Comparison of ENCODE assay signal across 8 mouse cellular contexts in genomic region chr7:96151277-96151676, GRCm38 (mm10). TPM values are rescaled to one million over a fixed set of nuclear protein-coding genes. Genes with fewer than 3 reads are reported as not detected.
A peak's percentile ranks its signal among the peaks of the same experiment; 100 is the strongest.
DNase-seq lines count a peak whose midpoint lies in the region; ATAC-seq and TF ChIP-seq lines count a peak whose summit lies in the region.

No protein-coding gene starts in this region.

- WGBS in forebrain, embryonic 10.5 days: 43% methylated on average over 3 of the region's 3 CpGs
- 55% methylated on average over 3 of the region's 3 CpGs for WGBS in forebrain, embryonic 13.5 days

- TF ChIP-seq POLR2A in ES-Bruce4 (IDR thresholded peaks at IDR 0.05; ENCODE audit: insufficient read depth, low read length): no peak

- intact Hi-C loops in heart, postnatal 10 days (cut with DNase I): loop anchor here (5.0 kb wide), 1 partner anchor 761 kb away; no protein-coding TSS in a partner anchor
- intact Hi-C loops in left cerebral cortex, postnatal 36 days (cut with DNase I): no loop called here

- no peaks in the 10 kb centered on the region; the same call in 1 of the 2 replicates for H3K9me3 ChIP-seq in forebrain, embryonic 10.5 days
- no peaks in the 10 kb centered on the region for H3K9me3 ChIP-seq in forebrain, embryonic 13.5 days (replicated peaks)
- H3K9me3 ChIP-seq in ES-Bruce4 (replicated peaks; ENCODE audit: control insufficient read depth, insufficient read depth, low read length, poor library complexity, severe bottlenecking): peaks cover 3% of the 10 kb centered on the region

- H3K4me1 ChIP-seq in forebrain, embryonic 10.5 days: peaks cover 25% of the 10 kb centered on the region
- peaks cover 14% of the 10 kb centered on the region for H3K4me1 ChIP-seq in forebrain, embryonic 13.5 days
- H3K4me1 ChIP-seq in ES-Bruce4 (ENCODE audit: control insufficient read depth, insufficient read depth, low read length): no peaks in the 10 kb centered on the region

- peaks cover 79% of the 10 kb centered on the region for H3K27me3 ChIP-seq in forebrain, embryonic 10.5 days (ENCODE audit: poor library complexity, severe bottlenecking)
- H3K27me3 ChIP-seq in forebrain, embryonic 13.5 days: no peaks in the 10 kb centered on the region
- no peaks in the 10 kb centered on the region for H3K27me3 ChIP-seq in ES-Bruce4 (ENCODE audit: control insufficient read depth, insufficient read depth, low read length, poor library complexity, severe bottlenecking)

- H3K4me3 ChIP-seq in forebrain, embryonic 10.5 days: no peak overlapping the region
- no peak overlapping the region for H3K4me3 ChIP-seq in forebrain, embryonic 13.5 days
- H3K4me3 ChIP-seq in ES-Bruce4 (ENCODE audit: low read depth, low read length): no peak overlapping the region

- no peak overlapping the region for H3K9ac ChIP-seq in forebrain, embryonic 13.5 days
- no peak overlapping the region for H3K9ac ChIP-seq in ES-Bruce4 (ENCODE audit: low read depth, poor library complexity, severe bottlenecking)

- H3K36me3 ChIP-seq in forebrain, embryonic 10.5 days (replicated peaks): no peaks in the 10 kb centered on the region
- H3K36me3 ChIP-seq in forebrain, embryonic 13.5 days (ENCODE audit: poor library complexity, severe bottlenecking): no peaks in the 10 kb centered on the region
- H3K36me3 ChIP-seq in ES-Bruce4 (ENCODE audit: control insufficient read depth, insufficient read depth, low read length, poor library complexity, severe bottlenecking): no peaks in the 10 kb centered on the region

- TF ChIP-seq EP300 in ES-Bruce4 (IDR thresholded peaks at IDR 0.05; ENCODE audit: insufficient read depth, low read depth, low read length): no peak

- H3K27ac ChIP-seq in forebrain, embryonic 10.5 days: no peak overlapping the region
- no peak overlapping the region for H3K27ac ChIP-seq in forebrain, embryonic 13.5 days
- H3K27ac ChIP-seq in ES-Bruce4 (ENCODE audit: insufficient read depth, low read length): no peak overlapping the region

- peak; percentile 44 for DNase-seq in forebrain, embryonic 10.5 days (ENCODE audit: extremely low spot score, low spot score)
- peak; percentile 11 for DNase-seq in cerebellum, adult 9-11 months
- peak; percentile 42 to 63 for DNase-seq in heart, postnatal 10 days
- DNase-seq in left cerebral cortex, postnatal 36 days (ENCODE audit: low spot score in 2 of 2): peak; percentile 39 to 43
- peak; percentile 63 to 71 for DNase-seq in right cerebral cortex, adult 2 months (ENCODE audit: low spot score in 2 of 2)
- DNase-seq in urinary bladder, postnatal 14 days (ENCODE audit: low spot score): peak; percentile 76

- TF ChIP-seq CTCF in ES-Bruce4 (IDR thresholded peaks at IDR 0.05; ENCODE audit: low read depth, low read length): peak; percentile 66

- no peak for ATAC-seq in forebrain, embryonic 13.5 days

- H3K4me2 ChIP-seq in forebrain, embryonic 13.5 days: no peak overlapping the region

RNA-seq across cellular contexts. Expression of gene Tenm4, which starts 19.8 kb away (rescaled TPM):
- polyA plus RNA-seq in forebrain, embryonic 10.5 days (2016; fragmentation: Nextera tagmentation; extraction: Ambion mirVana): 22.1 and 27.9 TPM in 2 replicates
- 67.6 and 73.6 TPM in 2 replicates for polyA plus RNA-seq in forebrain, embryonic 13.5 days (2015; fragmentation: Nextera tagmentation; extraction: Ambion mirVana)
- 4.6 and 4.8 TPM in 2 replicates for polyA plus RNA-seq in ES-Bruce4 (2011; ENCODE audit: insufficient read depth, insufficient read length, low read depth, missing spikeins)
- 1 to 10 TPM; 4.2 to 5.0 TPM for total RNA-seq in heart, postnatal 10 days (2021)
- 100 to 1,000 TPM; 127 to 178 TPM for total RNA-seq in left cerebral cortex, postnatal 36 days (2021)

Comparison
In these comparisons a context has a peak if more than half of its experiments do, and no peak if none do; other contexts are left out.
1. DNase-seq: peak in every context shown above with its lines; median percentile 76 in urinary bladder, postnatal 14 days; 67 in right cerebral cortex, adult 2 months; 52 in heart, postnatal 10 days; 44 in forebrain, embryonic 10.5 days; 41 in left cerebral cortex, postnatal 36 days; 11 in cerebellum, adult 9-11 months.